Mouse (Mus musculus) embryonic facial prominence, embryonic 15.5 days (tissue): ENCODE measurements at regions not wholly inside any gene's neighbourhood (a gene's known extent, or its start where the extent isn't known, plus 50 kb on each side); places are given as distances from the start of the nearest gene placed in this dataset.

Experiments
- ATAC-seq: fragments of 200-750 bp; cut with Nextera tagmentation; 2 replicates; pipeline ENCODE4 v1.8.0; 2017; ENCODE audit warnings: low read depth, moderate TSS enrichment; ENCODE audit not compliant: insufficient number of reproducible peaks, low FRiP score, low TSS enrichment
- H3K27ac ChIP-seq: fragments of 300-500 bp; sonication (generic); replicated peaks from 2 replicates; pipeline ENCODE4 v1.5.1; 2015; ENCODE audit warnings: mild to moderate bottlenecking, inconsistent platforms
- H3K27me3 ChIP-seq: fragments of 300-500 bp; sonication (generic); 2 replicates; pipeline ENCODE4 v1.6.1; 2015; ENCODE audit warnings: inconsistent platforms
- H3K36me3 ChIP-seq: fragments of 300-500 bp; sonication (generic); 2 replicates; pipeline ENCODE4 v1.6.1; 2015; ENCODE audit warnings: mild to moderate bottlenecking, inconsistent platforms
- H3K4me1 ChIP-seq: fragments of 300-500 bp; sonication (generic); 2 replicates; pipeline ENCODE4 v1.6.1; 2015; ENCODE audit warnings: inconsistent platforms
- H3K4me2 ChIP-seq: fragments of 300-500 bp; sonication (generic); replicated peaks from 2 replicates; pipeline ENCODE4 v1.6.1; 2015; ENCODE audit warnings: mild to moderate bottlenecking, inconsistent platforms
- H3K4me3 ChIP-seq: fragments of 300-500 bp; sonication (generic); replicated peaks from 2 replicates; pipeline ENCODE4 v1.5.1; 2015; ENCODE audit warnings: mild to moderate bottlenecking, inconsistent platforms
- H3K9ac ChIP-seq: fragments of 300-500 bp; sonication (generic); 2 replicates; pipeline ENCODE4 v1.6.1; 2015; ENCODE audit warnings: inconsistent platforms
- H3K9me3 ChIP-seq: fragments of 300-500 bp; sonication (generic); replicated peaks from 2 replicates; pipeline ENCODE4 v1.6.1; 2016; ENCODE audit warnings: inconsistent platforms
- WGBS: fragments of 180-500 bp; shearing (Covaris S2); methylation state at CpG from one replicate; pipeline ENCODE4 v1.1.7; 2015; 5-methylcytosine and 5-hydroxymethylcytosine counted together

- Histone ChIP-seq H3K27me3 (no peaks in the 10 kb centered on the region), H3K9ac (no peak overlapping the region), H3K36me3 (no peaks in the 10 kb centered on the region), H3K4me2 (no peak overlapping the region), H3K9me3 (no peaks in the 10 kb centered on the region), H3K4me3 (no peak overlapping the region), H3K27ac (no peak overlapping the region), H3K4me1 (no peaks in the 10 kb centered on the region)
- no peak for ATAC-seq
- 31% methylated on average over 2 of the region's 2 CpGs for WGBS
These were observed 101.3 kb upstream of the Zfand5 start for GRCm38 (mm10) chr19:21170785-21171184.

DNA sequence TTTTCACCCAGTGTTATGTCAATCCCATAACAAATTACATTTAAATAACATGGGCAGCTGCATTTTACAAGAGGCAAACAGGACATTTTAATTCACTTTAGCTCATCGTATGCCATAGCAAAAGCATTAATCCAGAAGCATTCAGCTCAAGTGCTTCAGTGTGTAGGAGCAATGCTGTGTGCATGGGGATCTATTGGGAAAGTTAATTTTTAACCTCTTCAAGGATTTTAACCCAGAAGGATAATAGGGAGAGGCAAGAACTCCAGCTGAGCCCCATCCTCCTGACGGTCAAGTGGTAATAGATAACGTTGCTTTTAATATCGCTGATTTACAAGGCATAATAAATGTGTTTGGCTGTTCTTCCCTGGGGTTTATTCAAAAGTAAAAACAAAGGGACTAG, 105.1 kb upstream of the Zfand5 start:
- Histone ChIP-seq H3K4me1 (no peaks in the 10 kb centered on the region), H3K9ac (no peak overlapping the region), H3K4me3 (no peak overlapping the region), H3K4me2 (no peak overlapping the region), H3K9me3 (no peaks in the 10 kb centered on the region), H3K36me3 (no peaks in the 10 kb centered on the region), H3K27ac (no peak overlapping the region), H3K27me3 (no peaks in the 10 kb centered on the region)
- WGBS: 39% methylated on average over 4 of the region's 4 CpGs
- no peak for ATAC-seq

DNA sequence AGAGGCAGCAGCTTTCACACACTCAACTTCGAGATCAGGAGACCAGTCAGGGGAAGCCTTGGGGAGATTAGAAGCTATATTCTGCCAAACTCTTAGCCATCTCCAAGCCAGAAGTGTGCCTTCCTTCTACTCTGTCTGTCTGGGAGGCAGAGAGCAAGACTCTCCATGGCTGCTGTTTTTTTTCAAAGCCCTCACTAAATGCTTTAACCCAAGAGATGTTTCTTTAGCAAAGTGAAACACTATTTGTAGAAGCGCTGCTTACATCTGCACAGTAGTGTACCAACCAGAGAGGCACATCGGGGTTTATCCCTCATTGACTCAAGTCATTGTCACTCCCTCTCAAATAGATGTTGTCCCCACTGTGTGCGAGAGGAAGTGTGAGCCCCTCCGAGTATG, 105.6 kb upstream of the Zfand5 start:
- H3K36me3 ChIP-seq: no peaks in the 10 kb centered on the region
- 0 out of 2 replicates have a peak overlapping the region, but pooled peaks have one; percentile 6 for H3K4me2 ChIP-seq
- no peaks in the 10 kb centered on the region for H3K9me3 ChIP-seq
- no peak overlapping the region for H3K27ac ChIP-seq
- no peak overlapping the region for H3K9ac ChIP-seq
- no peak for ATAC-seq
- no peaks in the 10 kb centered on the region for H3K27me3 ChIP-seq
- H3K4me1 ChIP-seq: no peaks in the 10 kb centered on the region
- whole genome bisulfite sequencing: 53% methylated on average over 5 of the region's 5 CpGs
- H3K4me3 ChIP-seq: no peak overlapping the region

DNA sequence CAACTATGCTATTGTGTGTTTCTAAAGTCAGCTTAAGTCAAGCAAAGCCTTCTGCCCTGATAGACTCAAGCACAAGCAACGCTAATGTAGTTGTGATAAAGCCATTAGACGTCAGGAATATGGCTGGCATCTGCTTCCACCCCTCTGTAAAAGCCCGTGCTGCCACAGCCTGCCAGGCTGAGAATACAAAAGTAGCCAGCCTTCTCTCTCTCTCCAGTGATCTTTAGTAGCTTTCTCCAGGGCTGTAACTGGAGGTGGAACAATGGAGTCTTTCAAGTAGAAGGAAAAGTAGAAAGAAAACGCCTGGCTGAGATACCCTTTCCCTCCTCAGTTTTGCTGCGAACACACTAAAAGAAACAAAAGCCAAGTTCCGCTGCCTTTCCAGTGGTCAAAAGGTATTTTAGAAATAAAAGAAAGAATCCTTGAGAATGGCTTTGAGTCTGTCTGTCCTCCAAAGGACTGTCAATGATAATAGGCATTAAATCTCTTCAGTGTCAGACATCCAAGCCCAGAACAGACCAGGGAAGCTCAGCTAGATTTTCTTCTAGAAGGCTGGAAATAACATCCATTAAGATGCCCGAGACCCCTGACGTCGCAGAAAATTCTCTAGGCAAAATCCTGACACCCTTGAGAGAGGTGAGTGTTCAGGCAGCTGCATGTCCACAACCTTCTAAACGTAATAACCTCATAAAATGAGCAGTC, 106.2 kb upstream of the Zfand5 start:
- WGBS: 28% methylated on average over 10 of the region's 10 CpGs
- H3K4me1 ChIP-seq: no peaks in the 10 kb centered on the region
- H3K27ac ChIP-seq: no peak overlapping the region
- H3K4me2 ChIP-seq: 0 out of 2 replicates have a peak overlapping the region, but pooled peaks have one; percentile 6
- no peak for ATAC-seq
- no peaks in the 10 kb centered on the region for H3K27me3 ChIP-seq
- H3K36me3 ChIP-seq: no peaks in the 10 kb centered on the region
- no peak overlapping the region for H3K4me3 ChIP-seq
- no peaks in the 10 kb centered on the region for H3K9me3 ChIP-seq
- H3K9ac ChIP-seq: no peak overlapping the region

DNA sequence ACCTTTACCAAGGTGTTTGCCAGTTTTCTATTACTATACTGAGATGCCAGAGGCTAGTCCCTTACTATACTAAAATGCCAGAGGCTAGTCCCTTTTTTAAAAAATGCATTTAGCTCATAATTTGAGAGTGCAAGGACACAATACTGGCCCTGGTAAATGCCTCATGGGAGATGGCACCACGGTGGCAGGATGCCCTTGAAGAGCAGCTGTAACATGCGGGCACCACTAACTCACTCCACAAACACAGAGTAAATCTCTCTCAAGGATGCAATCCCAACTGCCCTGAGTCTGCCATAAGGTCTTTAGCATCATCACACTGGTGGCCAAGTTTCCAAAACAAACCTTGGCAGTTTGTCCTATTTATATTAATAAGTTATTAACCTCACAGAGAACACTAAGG, 108.1 kb upstream of the Zfand5 start:
- Histone ChIP-seq H3K27ac (no peak overlapping the region), H3K9me3 (no peaks in the 10 kb centered on the region), H3K4me2 (no peak overlapping the region), H3K27me3 (no peaks in the 10 kb centered on the region), H3K36me3 (no peaks in the 10 kb centered on the region), H3K4me1 (no peaks in the 10 kb centered on the region), H3K4me3 (no peak overlapping the region), H3K9ac (no peak overlapping the region)
- WGBS: 85% methylated on average over 2 of the region's 2 CpGs
- no peak for ATAC-seq

GRCm38 (mm10) chr19:21160946-21161345, 111.1 kb upstream of the Zfand5 start:
- no peak for ATAC-seq
- Histone ChIP-seq H3K4me1 (no peaks in the 10 kb centered on the region), H3K4me3 (no peak overlapping the region), H3K36me3 (no peaks in the 10 kb centered on the region), H3K27ac (no peak overlapping the region), H3K9ac (no peak overlapping the region), H3K9me3 (no peaks in the 10 kb centered on the region), H3K27me3 (no peaks in the 10 kb centered on the region), H3K4me2 (no peak overlapping the region)
- WGBS: 17% methylated on average over 4 of the region's 4 CpGs

GRCm38 (mm10) chr19:21159189-21160137, 112.6 kb upstream of the Zfand5 start:
- H3K4me2 ChIP-seq: no peak overlapping the region
- no peaks in the 10 kb centered on the region for H3K9me3 ChIP-seq
- H3K27ac ChIP-seq: no peak overlapping the region
- H3K4me1 ChIP-seq: no peaks in the 10 kb centered on the region
- H3K9ac ChIP-seq: no peak overlapping the region
- H3K4me3 ChIP-seq: no peak overlapping the region
- ATAC-seq: no peak
- no peaks in the 10 kb centered on the region for H3K27me3 ChIP-seq
- no peaks in the 10 kb centered on the region for H3K36me3 ChIP-seq
- WGBS: 56% methylated on average over 8 of the region's 8 CpGs

GRCm38 (mm10) chr19:21154162-21154561, 117.9 kb upstream of the Zfand5 start:
- ATAC-seq: no peak

DNA sequence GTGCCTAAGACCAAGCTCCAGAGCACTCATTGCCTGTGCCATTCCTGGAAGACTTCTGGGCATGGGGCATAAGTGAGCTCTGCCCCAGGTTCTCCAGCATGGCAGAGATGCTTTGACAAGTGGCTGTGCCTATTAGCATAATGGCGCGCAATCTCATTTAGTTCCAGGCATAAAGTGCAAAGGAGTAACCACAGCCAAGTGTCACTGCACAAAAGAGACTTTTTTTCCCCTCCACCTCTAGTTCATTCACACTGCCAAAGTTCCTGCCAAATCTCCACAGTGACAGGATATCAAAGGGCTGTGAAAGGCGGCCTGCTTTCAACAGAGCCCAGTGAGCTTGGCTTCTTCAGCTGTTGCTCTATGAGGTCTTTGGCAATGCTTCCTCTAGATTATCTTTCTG, 120.1 kb upstream of the Zfand5 start:
- Histone ChIP-seq H3K27me3 (no peaks in the 10 kb centered on the region), H3K9ac (no peak overlapping the region), H3K36me3 (no peaks in the 10 kb centered on the region), H3K9me3 (no peaks in the 10 kb centered on the region), H3K4me2 (no peak overlapping the region), H3K4me1 (no peaks in the 10 kb centered on the region), H3K4me3 (no peak overlapping the region), H3K27ac (no peak overlapping the region)
- WGBS: 74% methylated on average over 3 of the region's 3 CpGs
- ATAC-seq: no peak

More at GRCm38 (mm10) chr19:21154162-21154561, 117.9 kb upstream of the Zfand5 start:
- Histone ChIP-seq H3K4me2 (no peak overlapping the region), H3K9me3 (no peaks in the 10 kb centered on the region), H3K36me3 (no peaks in the 10 kb centered on the region), H3K4me3 (no peak overlapping the region), H3K27ac (no peak overlapping the region), H3K4me1 (no peaks in the 10 kb centered on the region), H3K9ac (no peak overlapping the region), H3K27me3 (no peaks in the 10 kb centered on the region)
- WGBS: 34% methylated on average over 1 of the region's 1 CpGs

- H3K4me2 ChIP-seq: no peak overlapping the region
- H3K4me3 ChIP-seq: no peak overlapping the region
- H3K27ac ChIP-seq: no peak overlapping the region
- H3K36me3 ChIP-seq: no peaks in the 10 kb centered on the region
- H3K4me1 ChIP-seq: no peaks in the 10 kb centered on the region
- WGBS: 75% methylated on average over 3 of the region's 3 CpGs
- no peak overlapping the region for H3K9ac ChIP-seq
- no peak for ATAC-seq
- H3K9me3 ChIP-seq: no peaks in the 10 kb centered on the region
- no peaks in the 10 kb centered on the region for H3K27me3 ChIP-seq
These were observed 121.2 kb upstream of the Zfand5 start for GRCm38 (mm10) chr19:21150849-21151248.

- H3K4me1 ChIP-seq: no peaks in the 10 kb centered on the region
- no peak overlapping the region for H3K4me3 ChIP-seq
- H3K4me2 ChIP-seq: no peak overlapping the region
- WGBS: 95% methylated on average over 1 of the region's 1 CpGs
- no peaks in the 10 kb centered on the region for H3K27me3 ChIP-seq
- no peak overlapping the region for H3K9ac ChIP-seq
- no peak overlapping the region for H3K27ac ChIP-seq
- no peaks in the 10 kb centered on the region for H3K36me3 ChIP-seq
- no peaks in the 10 kb centered on the region for H3K9me3 ChIP-seq
- ATAC-seq: no peak
These were observed 121.8 kb upstream of the Zfand5 start for GRCm38 (mm10) chr19:21150241-21150640.
